Mouse (Mus musculus) cerebellum, postnatal 10 days (tissue): ENCODE measurements around the gene Ranbp2.
"Not testable (repeated sequence)": the region's sequence is repeated elsewhere in the genome, so short reads cannot be mapped to it uniquely, and the experiment has no call there.

Experiments
- DNase-seq, 2 experiments: peaks; one replicate each; pipeline ENCODE4 v3.0.0; 2021; ENCODE audit warnings: mixed read lengths in 2 of 2

Ranbp2 gene

GRCm38 (mm10) chr10:58497320-58498284 is 50.9 kb downstream of the Ranbp2 start, which contains the start of gene Ccdc138:
TSS of gene Ccdc138 (plus strand) at chr10:58497948.
- peak; percentile 93 to 95 for DNase-seq

- DNase-seq, result no peak
Observed at GRCm38 (mm10) chr10:58498516-58498915, 51.8 kb downstream of the Ranbp2 start.

GRCm38 (mm10) chr10:58529358-58529757 is 82.6 kb downstream of the Ranbp2 start:
- DNase-seq, result no peak

- DNase-seq, result no peak
Observed at GRCm38 (mm10) chr10:58530896-58531790, 84.4 kb downstream of the Ranbp2 start.

GRCm38 (mm10) chr10:58532177-58532576 is 85.5 kb downstream of the Ranbp2 start:
- no peak for DNase-seq

GRCm38 (mm10) chr10:58536276-58536675 is 89.6 kb downstream of the Ranbp2 start:
- not testable (repeated sequence) for DNase-seq

- DNase-seq, result no peak
Observed at GRCm38 (mm10) chr10:58540613-58541012, 93.9 kb downstream of the Ranbp2 start.
